Mouse (Mus musculus): ENCODE measurements at regions not wholly inside any gene's neighbourhood (a gene's known extent, or its start where the extent isn't known, plus 50 kb on each side); places are given as distances from the start of the nearest gene placed in this dataset.

DNA sequence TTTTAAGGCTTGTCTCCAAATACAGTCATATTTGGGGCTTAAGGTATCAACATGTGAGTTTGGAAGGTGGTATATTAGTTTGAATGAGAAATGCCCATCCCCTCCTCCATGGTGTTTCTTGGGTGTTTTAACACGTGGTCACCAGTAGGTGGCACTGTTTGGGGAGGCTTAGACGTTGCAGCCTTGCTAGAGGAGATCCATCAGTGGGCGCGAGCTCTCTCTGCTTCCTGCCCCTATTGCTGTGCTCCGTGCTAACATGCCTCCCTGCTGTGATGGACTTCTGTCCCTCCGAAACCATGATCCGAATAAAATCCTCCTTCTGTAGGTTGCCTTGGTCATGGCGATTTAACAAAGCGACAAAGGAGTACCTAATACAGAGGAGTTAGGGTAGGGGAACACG lies 183.3 kb downstream of the Barhl2 start:
- ATAC-seq (ENCODE audit: low FRiP score, low TSS enrichment), result no peak
- no peak overlapping the region for H3K4me2 ChIP-seq (replicated peaks; ENCODE audit: low read depth)
- WGBS, result 35% methylated on average over 10 of the region's 10 CpGs
- DNase-seq (ENCODE audit: low spot score), result no peak
- TF ChIP-seq CTCF (IDR thresholded peaks at IDR 0.05; ENCODE audit: low read depth) (peak; percentile 72), EP300 (optimal IDR thresholded peaks at IDR 0.05) (no peak)
- no peaks in the 10 kb centered on the region for H3K4me1 ChIP-seq (replicated peaks; ENCODE audit: control insufficient read depth, insufficient read depth)
- no peak overlapping the region for H3K9ac ChIP-seq (ENCODE audit: low read length)
- H3K27me3 ChIP-seq (ENCODE audit: control insufficient read depth, insufficient read depth, low read length), result no peaks in the 10 kb centered on the region
- no peak overlapping the region for H3K4me3 ChIP-seq (ENCODE audit: low read depth, low read length)
- H3K9me3 ChIP-seq (ENCODE audit: control insufficient read depth, low read length), result no peaks in the 10 kb centered on the region
- H3K36me3 ChIP-seq (ENCODE audit: control insufficient read depth, insufficient read depth, low read length), result no peaks in the 10 kb centered on the region
- no peak overlapping the region for H3K27ac ChIP-seq (replicated peaks)

DNA sequence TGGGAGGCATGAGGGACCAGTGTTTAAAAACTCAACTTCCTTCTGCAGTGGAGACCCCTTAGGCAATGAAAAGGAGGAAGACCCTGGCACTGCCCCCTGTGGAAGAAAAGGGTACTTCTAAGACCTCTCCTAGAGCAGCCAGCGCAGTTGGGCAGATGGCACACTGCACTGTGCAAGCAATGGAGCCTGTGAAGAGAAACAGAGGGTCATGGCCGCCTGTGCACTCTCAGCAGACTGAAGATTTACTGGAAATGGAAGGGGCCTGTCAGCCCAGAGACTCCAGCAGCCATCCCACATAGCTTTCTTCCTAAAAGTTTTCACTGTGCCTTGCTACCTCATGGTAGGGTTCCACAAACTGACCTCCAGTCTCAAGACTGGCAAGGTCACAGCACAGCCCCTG lies 193.4 kb downstream of the Barhl2 start:
- Histone ChIP-seq H3K9ac (ENCODE audit: low read length) (no peak overlapping the region), H3K27ac (replicated peaks) (no peak overlapping the region), H3K4me2 (replicated peaks; ENCODE audit: low read depth) (no peak overlapping the region), H3K4me3 (ENCODE audit: low read depth, low read length) (no peak overlapping the region), H3K36me3 (ENCODE audit: control insufficient read depth, insufficient read depth, low read length) (no peaks in the 10 kb centered on the region), H3K9me3 (ENCODE audit: control insufficient read depth, low read length) (no peaks in the 10 kb centered on the region), H3K4me1 (replicated peaks; ENCODE audit: control insufficient read depth, insufficient read depth) (no peaks in the 10 kb centered on the region), H3K27me3 (ENCODE audit: control insufficient read depth, insufficient read depth, low read length) (no peaks in the 10 kb centered on the region)
- DNase-seq (ENCODE audit: low spot score), result no peak
- ATAC-seq (ENCODE audit: low FRiP score, low TSS enrichment), result no peak
- TF ChIP-seq EP300 (optimal IDR thresholded peaks at IDR 0.05), result no peak
- TF ChIP-seq CTCF (IDR thresholded peaks at IDR 0.05; ENCODE audit: low read depth), result no peak
- WGBS, result 73% methylated on average over 2 of the region's 2 CpGs

DNA sequence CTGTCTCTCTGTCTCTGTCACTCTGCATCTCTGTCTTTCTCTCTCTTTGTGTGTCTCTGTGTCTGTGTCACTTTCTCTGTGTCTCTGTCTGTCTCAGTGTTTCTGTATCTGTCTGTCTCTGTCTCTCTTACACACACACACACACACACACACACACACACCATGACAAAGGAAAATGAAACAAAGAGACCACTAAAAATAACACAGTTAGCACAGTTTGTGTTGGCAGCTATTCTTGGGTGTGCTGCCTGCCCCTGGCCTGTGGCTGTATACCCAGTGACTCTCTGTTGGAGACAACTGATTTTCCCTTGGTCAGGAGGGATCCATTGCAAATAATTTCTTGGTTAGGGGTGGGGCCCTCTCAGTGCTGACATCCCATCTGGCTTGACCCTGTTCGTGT lies 200.8 kb downstream of the Barhl2 start:
- H3K27ac ChIP-seq (replicated peaks), result no peak overlapping the region
- H3K9ac ChIP-seq (ENCODE audit: low read length), result no peak overlapping the region
- WGBS, result 79% methylated on average over 1 of the region's 1 CpGs
- H3K9me3 ChIP-seq (ENCODE audit: control insufficient read depth, low read length), result no peaks in the 10 kb centered on the region
- TF ChIP-seq EP300 (optimal IDR thresholded peaks at IDR 0.05), result no peak
- no peak for TF ChIP-seq CTCF (IDR thresholded peaks at IDR 0.05; ENCODE audit: low read depth)
- no peak for DNase-seq (ENCODE audit: low spot score)
- no peak overlapping the region for H3K4me2 ChIP-seq (replicated peaks; ENCODE audit: low read depth)
- no peak overlapping the region for H3K4me3 ChIP-seq (ENCODE audit: low read depth, low read length)
- H3K4me1 ChIP-seq (replicated peaks; ENCODE audit: control insufficient read depth, insufficient read depth), result no peaks in the 10 kb centered on the region
- H3K27me3 ChIP-seq (ENCODE audit: control insufficient read depth, insufficient read depth, low read length), result no peaks in the 10 kb centered on the region
- no peaks in the 10 kb centered on the region for H3K36me3 ChIP-seq (ENCODE audit: control insufficient read depth, insufficient read depth, low read length)
- ATAC-seq (ENCODE audit: low FRiP score, low TSS enrichment), result no peak

DNA sequence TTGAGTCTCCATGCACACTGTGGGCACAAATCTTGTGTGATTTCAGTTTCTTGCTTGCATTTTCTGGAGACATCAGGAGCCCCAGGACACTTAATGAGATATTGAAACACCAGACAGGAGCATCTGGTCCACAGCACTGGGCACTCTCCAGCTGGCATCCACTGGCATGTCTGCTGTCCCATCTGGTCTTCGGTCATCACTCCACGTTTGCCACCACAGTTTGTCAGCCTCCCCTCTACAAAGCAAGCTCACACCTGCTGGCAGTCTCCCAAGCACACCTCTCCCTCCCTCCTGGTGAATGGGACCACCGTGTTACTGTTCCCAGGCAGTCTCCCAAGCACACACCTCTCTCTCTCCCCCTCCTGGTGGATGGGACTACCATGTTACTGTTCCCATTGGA lies 228.8 kb downstream of the Barhl2 start:
- ATAC-seq (ENCODE audit: low FRiP score, low TSS enrichment) (no peak), DNase-seq (ENCODE audit: low spot score) (no peak)
- Histone ChIP-seq H3K4me1 (replicated peaks; ENCODE audit: control insufficient read depth, insufficient read depth) (no peaks in the 10 kb centered on the region), H3K4me2 (replicated peaks; ENCODE audit: low read depth) (no peak overlapping the region), H3K9me3 (ENCODE audit: control insufficient read depth, low read length) (no peaks in the 10 kb centered on the region), H3K27me3 (ENCODE audit: control insufficient read depth, insufficient read depth, low read length) (no peaks in the 10 kb centered on the region), H3K36me3 (ENCODE audit: control insufficient read depth, insufficient read depth, low read length) (no peaks in the 10 kb centered on the region), H3K27ac (replicated peaks) (no peak overlapping the region), H3K4me3 (ENCODE audit: low read depth, low read length) (no peak overlapping the region), H3K9ac (ENCODE audit: low read length) (no peak overlapping the region)
- WGBS, result 55% methylated on average over 3 of the region's 3 CpGs
- TF ChIP-seq EP300 (optimal IDR thresholded peaks at IDR 0.05) (no peak), CTCF (IDR thresholded peaks at IDR 0.05; ENCODE audit: low read depth) (no peak)

DNA sequence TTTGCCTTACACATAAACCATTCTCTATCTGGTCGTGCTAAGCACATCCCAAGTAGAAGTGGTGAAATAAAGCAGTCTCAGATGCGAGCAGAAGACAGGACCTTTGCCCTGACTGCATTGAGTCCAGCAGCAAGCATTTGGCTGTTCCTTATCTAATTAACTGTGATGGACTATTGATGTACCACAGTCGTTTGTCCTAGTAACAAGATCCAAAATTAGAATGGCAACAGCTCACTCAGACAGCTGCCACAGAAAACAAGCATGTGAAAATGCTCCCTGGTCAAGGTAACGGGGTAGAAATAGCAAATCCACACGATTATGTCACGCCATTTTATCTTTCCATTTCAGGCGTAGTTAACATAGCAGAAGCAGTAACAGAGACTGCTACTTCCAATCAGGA lies 233.8 kb downstream of the Barhl2 start:
- no peak overlapping the region for H3K4me2 ChIP-seq (replicated peaks; ENCODE audit: low read depth)
- DNase-seq (ENCODE audit: low spot score) (no peak), ATAC-seq (ENCODE audit: low FRiP score, low TSS enrichment) (no peak)
- no peaks in the 10 kb centered on the region for H3K9me3 ChIP-seq (ENCODE audit: control insufficient read depth, low read length)
- no peaks in the 10 kb centered on the region for H3K36me3 ChIP-seq (ENCODE audit: control insufficient read depth, insufficient read depth, low read length)
- H3K4me3 ChIP-seq (ENCODE audit: low read depth, low read length), result no peak overlapping the region
- H3K27me3 ChIP-seq (ENCODE audit: control insufficient read depth, insufficient read depth, low read length), result no peaks in the 10 kb centered on the region
- H3K4me1 ChIP-seq (replicated peaks; ENCODE audit: control insufficient read depth, insufficient read depth), result no peaks in the 10 kb centered on the region
- WGBS, result 73% methylated on average over 7 of the region's 7 CpGs
- no peak for TF ChIP-seq EP300 (optimal IDR thresholded peaks at IDR 0.05)
- TF ChIP-seq CTCF (IDR thresholded peaks at IDR 0.05; ENCODE audit: low read depth), result no peak
- H3K27ac ChIP-seq (replicated peaks), result no peak overlapping the region
- H3K9ac ChIP-seq (ENCODE audit: low read length), result no peak overlapping the region

DNA sequence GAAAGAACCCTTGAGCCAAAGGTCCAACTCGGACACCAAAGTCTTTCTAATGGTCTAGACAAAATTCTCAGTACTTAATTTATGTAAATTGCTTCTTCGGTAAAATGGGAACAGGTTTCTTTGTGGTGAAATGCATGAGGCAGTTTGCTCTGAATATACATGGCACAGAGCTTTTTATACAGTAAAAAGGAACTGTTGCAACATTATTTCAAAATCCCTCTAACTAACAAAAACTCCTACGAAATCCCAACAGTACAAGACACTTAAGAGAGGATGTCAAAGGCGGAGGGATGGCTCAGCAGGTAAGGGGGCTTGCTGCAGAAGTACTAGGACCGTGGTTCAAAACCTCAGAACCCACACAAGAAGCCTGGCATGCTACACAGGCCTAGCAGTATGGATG lies 248.4 kb downstream of the Barhl2 start:
- WGBS, result 80% methylated on average over 5 of the region's 5 CpGs
- ATAC-seq (ENCODE audit: low FRiP score, low TSS enrichment) (no peak), DNase-seq (ENCODE audit: low spot score) (no peak)
- Histone ChIP-seq H3K27ac (replicated peaks) (no peak overlapping the region), H3K9ac (ENCODE audit: low read length) (no peak overlapping the region), H3K4me1 (replicated peaks; ENCODE audit: control insufficient read depth, insufficient read depth) (no peaks in the 10 kb centered on the region), H3K9me3 (ENCODE audit: control insufficient read depth, low read length) (no peaks in the 10 kb centered on the region), H3K36me3 (ENCODE audit: control insufficient read depth, insufficient read depth, low read length) (no peaks in the 10 kb centered on the region), H3K4me2 (replicated peaks; ENCODE audit: low read depth) (no peak overlapping the region), H3K27me3 (ENCODE audit: control insufficient read depth, insufficient read depth, low read length) (no peaks in the 10 kb centered on the region), H3K4me3 (ENCODE audit: low read depth, low read length) (no peak overlapping the region)
- no peak for TF ChIP-seq EP300 (optimal IDR thresholded peaks at IDR 0.05)
- no peak for TF ChIP-seq CTCF (IDR thresholded peaks at IDR 0.05; ENCODE audit: low read depth)
